Mouse (Mus musculus) cerebellum, postnatal 25 days (tissue): ENCODE results near the gene Rtn3.
"Not testable (repeated sequence)": the region's sequence is repeated elsewhere in the genome, so short reads cannot be mapped to it uniquely, and the experiment has no call there.

ENCODE experiments used
- DNase-seq, 2 experiments: peaks; one replicate each; pipeline ENCODE4 v3.0.0; 2021; ENCODE audit warnings: mixed read lengths in 2 of 2

Gene Rtn3

GRCm38 (mm10) chr19:7421602-7422591 is 61.2 kb downstream of the Rtn3 start:
- peak; percentile 69 to 78 for DNase-seq

DNA sequence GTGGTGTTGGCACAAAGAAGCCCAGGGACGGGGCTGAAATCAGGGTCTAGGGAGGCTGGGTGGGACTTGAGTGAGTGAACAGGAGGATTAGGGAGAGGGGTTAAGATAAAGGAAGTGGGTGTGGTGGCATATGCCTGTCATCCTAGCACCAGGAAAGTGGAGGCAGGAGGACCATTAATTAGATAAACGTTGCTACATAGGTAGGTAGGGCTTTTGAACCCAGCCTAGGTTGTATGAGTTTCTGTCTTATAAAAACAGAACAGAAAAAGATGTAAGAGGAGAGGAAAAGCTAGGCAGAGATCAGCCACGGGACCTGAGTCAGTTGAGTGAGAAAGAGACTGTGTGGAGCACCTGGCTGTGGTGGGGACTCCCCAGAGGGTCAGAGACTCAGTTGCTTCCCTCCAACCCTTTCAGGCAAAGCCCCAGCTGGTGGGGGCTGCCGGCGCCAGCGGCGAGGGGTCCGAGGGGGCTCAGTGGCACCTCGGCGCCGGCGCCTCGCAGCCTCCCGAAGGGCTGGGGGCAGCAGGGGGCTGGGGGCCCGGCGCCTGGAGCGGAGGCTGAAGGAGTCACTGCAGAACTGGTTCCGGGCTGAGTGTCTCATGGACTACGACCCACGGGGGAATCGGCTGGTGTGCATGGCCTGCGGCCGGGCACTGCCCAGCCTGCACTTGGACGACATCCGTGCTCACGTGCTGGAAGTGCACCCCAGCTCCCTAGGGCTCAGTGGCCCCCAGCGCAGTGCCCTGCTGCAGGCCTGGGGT is 62.1 kb downstream of the Rtn3 start:
- no peak for DNase-seq

- DNase-seq: no peak
Measured at GRCm38 (mm10) chr19:7420108-7420507, 63.0 kb downstream of the Rtn3 start.

DNA sequence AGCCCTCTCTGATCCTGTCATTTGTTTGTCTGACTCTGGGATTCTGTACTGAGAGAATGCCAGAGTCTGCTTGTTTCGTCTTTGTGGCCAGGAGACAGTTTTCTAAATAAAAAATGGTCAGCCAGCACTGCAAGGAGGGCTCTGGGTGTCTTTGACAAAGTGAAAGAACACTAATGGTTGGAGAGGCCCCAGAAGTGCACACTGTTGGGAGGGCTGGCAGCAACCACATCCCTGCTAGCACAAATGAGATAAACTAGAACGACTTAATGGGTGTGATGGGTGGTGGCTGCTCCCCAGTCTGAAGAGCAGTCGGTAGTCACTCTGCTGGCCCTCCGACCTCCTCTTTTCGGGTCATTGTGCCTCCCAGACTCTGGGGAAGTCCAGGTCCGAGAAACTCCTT is 63.9 kb downstream of the Rtn3 start:
- DNase-seq: no peak

DNA sequence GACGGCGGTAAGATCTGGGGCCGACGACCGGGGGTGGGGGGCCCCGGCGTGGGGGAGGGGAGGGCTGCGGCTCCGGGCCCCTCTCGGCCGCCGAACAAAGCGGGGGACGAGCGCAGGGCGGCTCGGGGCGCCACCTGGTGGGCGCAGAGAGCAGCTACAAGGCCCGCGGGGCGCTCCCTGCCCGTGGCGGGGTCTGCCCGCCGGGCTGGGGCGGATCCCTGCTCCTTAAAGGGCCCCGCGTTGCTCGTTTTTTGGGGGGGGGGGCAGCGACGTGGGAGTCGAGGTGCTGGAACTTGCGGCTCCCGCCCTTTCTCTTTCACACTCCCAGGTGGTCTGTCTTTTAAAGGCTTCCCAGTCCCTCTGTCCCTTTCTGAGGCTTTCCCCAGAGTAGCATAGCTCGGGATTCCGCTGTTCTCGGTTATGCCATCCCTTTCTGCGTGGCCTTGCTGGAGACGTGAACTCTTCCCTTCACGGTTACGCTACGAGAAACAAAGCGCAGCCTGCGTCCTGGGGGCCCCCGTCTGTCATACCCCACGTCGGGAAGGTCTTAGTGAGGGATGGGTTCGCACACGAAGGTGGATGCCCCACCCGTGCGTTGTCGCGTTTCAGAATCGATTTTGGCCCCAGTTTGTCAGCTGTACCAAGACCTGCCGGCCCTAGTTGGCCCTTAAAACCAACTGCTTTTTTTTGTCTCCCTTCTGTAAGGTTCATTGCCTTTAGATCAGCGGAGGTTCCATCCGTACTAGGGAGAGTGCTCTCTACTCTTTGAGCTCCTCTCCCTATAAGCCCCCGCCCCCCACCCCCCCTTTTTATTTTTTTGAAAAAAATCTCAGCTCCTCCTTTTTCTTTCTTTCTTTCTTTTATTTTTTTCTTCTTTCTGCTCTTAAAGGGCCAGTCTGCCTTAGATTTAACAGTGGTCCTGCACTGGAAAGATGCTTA is 64.9 kb downstream of the Rtn3 start:
- peak; percentile 88 to 91 for DNase-seq

- peak; percentile 80 to 84 for DNase-seq
Measured at GRCm38 (mm10) chr19:7416834-7417735, 66.0 kb downstream of the Rtn3 start, which contains the start of gene 2700081O15Rik. TSS of gene 2700081O15Rik (plus strand) at chr19:7417625.

DNA sequence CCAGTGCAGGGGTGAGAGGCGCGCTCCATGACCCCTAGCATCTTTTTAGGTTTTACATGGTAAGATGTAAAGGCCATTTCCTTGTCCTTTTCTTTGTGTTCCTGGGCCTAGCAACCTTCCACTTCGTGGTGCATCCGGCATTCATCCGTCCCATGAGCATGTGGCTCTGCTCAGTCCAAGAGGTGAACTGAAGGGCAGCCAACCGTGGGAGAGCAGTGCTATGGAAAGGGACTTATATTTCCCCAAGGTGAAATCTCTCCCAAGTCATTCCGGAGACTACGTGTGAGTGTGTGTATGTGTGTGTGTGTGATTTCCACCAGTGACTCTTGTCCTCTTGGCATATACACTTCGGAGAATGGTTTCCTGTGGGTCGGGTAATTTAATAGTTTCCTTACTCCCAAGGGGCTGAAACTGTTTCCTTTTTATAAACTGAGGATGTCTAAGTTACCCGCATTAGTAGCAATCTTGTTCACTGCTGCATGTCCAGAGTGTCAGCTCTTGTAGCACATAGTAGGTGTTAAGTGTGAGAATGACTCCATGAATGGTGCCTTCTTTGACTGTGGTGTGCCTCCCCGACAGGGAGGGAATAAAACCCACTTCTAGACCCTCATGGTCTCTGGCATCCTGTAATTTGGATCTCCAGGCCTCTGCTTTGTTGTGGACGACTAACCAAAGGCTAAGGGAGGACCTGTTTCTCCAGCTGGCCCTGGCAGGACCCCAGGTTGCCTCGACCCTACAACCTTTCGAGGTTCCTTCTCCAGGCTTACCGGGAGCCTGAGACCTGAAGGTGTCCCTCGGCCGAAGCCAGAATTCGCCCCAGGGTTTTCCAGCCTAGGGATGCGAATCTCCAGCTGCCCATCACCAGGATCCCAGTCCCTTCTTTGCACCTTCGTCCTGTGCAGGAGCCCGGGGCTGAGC is 66.9 kb downstream of the Rtn3 start:
- DNase-seq: no peak

GRCm38 (mm10) chr19:7412361-7412760 is 70.7 kb downstream of the Rtn3 start:
- DNase-seq: no peak

GRCm38 (mm10) chr19:7404623-7405229 is 78.4 kb downstream of the Rtn3 start:
- DNase-seq: no peak

DNA sequence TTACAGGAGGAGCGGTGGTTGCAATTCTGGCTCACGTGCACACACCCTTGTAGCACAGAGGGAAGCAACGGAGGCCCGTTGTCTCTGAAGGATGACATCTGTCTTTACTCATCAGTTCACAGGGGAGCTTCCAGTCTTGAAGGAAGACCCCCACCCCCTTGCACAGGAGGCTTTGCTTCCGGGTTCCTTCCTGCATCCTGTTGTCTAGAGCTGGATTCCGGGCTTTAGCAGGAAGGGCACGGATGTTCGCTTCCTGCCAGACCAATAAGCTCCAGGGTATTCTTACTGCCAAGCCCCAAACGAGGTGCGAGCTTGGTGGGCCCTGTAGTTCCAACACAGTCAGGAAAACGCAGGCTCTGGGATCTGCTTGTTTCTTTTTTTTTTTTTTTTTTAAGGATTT is 82.4 kb downstream of the Rtn3 start:
- no peak for DNase-seq

DNA sequence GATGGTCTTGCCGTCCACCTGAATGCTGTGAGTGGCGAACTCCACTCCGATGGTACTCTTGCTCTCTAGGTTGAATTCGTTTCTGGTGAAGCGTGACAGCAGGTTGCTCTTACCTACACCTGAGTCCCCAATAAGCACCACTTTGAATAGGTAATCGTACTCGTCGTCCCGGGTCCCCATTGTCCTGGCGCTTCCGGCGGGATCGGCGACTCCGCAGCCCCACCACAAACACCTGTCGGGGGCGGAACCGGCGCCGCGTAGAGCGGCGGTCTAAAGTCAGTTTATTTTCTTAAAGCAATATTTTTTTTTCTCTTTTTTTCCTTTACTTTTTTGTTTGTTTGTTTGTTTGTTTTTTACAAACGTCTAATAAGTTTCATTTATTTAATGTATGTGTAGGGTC is 84.2 kb downstream of the Rtn3 start:
- not testable (repeated sequence) for DNase-seq

DNA sequence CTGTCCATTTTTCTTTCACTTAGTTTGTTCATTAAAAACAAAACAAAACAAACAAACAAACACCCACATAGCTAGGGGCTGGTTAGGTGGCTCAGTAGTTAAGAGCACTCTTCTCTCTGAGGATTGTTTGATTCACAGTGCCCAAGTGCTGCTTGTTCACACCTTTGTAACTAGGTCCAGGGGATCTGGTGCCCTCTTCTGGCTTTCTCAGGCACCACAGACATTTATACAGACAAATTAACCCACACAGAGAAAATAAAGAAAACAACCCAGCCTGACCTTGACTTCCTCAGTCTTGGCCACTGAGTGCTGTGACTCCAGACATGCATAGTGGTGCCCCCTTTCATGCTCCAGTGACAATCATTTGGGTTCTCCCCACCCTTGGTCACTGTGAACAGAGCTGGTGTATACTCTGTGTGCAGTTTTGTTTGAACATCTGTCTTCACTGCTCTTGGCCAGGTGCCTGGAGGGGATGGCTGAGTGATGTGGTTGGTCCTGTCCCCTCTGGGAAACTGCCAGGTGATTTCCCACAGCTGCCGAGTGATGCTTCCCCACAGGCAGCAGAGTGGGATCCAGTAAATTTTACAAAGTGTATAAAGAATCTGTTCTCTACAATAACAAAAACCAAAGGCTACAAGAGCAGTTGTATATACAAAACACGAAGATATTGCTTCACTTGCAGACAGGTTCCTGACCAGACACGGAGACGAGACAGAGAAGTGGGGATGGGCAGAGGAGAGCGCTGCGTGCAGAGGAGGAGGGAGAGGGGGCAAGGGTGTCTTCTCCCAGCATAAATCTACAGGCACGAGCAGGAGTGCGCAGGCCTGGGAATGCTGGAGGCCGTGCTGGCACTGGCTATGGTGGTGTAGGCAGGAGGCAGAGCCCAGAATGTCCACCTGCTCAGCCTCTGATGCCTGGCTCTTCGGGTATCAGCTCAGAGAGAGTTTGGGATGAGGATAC is 85.9 kb downstream of the Rtn3 start:
- peak; percentile 13 to 28 for DNase-seq

DNA sequence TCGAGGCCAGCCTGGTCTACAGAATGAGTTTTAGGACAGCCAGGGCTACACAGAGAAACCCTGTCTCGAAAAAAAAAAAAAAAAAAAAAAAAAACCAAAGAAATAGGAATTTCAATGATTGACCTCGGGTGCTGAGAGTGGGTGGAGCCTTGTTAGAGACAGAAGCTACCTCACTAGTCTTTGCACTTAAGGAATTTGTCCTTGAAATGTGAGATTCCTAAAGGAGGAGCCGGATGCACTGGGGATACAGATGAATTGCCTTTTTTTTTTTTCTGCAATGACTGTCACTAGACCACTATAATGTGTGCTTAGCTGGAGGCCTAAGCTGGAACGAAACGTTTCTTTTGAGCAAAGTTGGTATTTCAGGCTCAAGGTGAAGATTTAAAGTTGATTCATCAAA is 94.6 kb downstream of the Rtn3 start:
- no peak for DNase-seq

- DNase-seq: no peak
Measured at GRCm38 (mm10) chr19:7386042-7386441, 97.0 kb downstream of the Rtn3 start.

GRCm38 (mm10) chr19:7382903-7383865 is 99.9 kb downstream of the Rtn3 start, which contains the start of gene Spindoc:
TSS of gene Spindoc (minus strand) at chr19:7382994.
- peak; percentile 100 for DNase-seq

GRCm38 (mm10) chr19:7382248-7382902 is 100.7 kb downstream of the Rtn3 start:
- peak; percentile 61 to 73 for DNase-seq

GRCm38 (mm10) chr19:7381906-7382247 is 101.2 kb downstream of the Rtn3 start:
- no peak for DNase-seq
